Mouse (Mus musculus) small intestine, adult 2 months (tissue): ENCODE results near the gene Nme2. TPM values are rescaled to one million over a fixed set of nuclear protein-coding genes. Genes with fewer than 3 reads are reported as not detected.

Experiments used
- H3K27ac ChIP-seq: fragments of 200-500 bp; 2 replicates; pipeline ENCODE4 v1.5.1; 2012; ENCODE audit warnings: low read depth, low read length, control low read depth, inconsistent platforms; ENCODE audit not compliant: insufficient read depth
- H3K27me3 ChIP-seq: fragments of 200-500 bp; 2 replicates; pipeline ENCODE4 v1.6.1; 2012; ENCODE audit warnings: mild to moderate bottlenecking, moderate library complexity, low read length, inconsistent platforms; ENCODE audit not compliant: control insufficient read depth, insufficient read depth
- H3K36me3 ChIP-seq: fragments of 200-500 bp; 2 replicates; pipeline ENCODE4 v1.6.1; 2012; ENCODE audit warnings: mild to moderate bottlenecking, low read length, control low read depth, inconsistent platforms; ENCODE audit not compliant: control insufficient read depth, insufficient read depth
- H3K4me1 ChIP-seq: fragments of 200-500 bp; 2 replicates; pipeline ENCODE4 v1.6.1; 2012; ENCODE audit warnings: low read length, inconsistent platforms, mixed read lengths; ENCODE audit not compliant: control insufficient read depth, insufficient read depth, insufficient read length
- H3K4me3 ChIP-seq: fragments of 200-500 bp; 2 replicates; pipeline ENCODE4 v1.5.1; 2012; ENCODE audit warnings: low read depth, mild to moderate bottlenecking, control low read depth, inconsistent platforms, low read length, moderate library complexity
- CTCF ChIP-seq: fragments of 200-500 bp; IDR thresholded peaks from 2 replicates; pipeline ENCODE4 v1.5.1; 2012; ENCODE audit warnings: low read depth, mild to moderate bottlenecking, control low read depth, inconsistent platforms, low read length, moderate library complexity, mixed read lengths; ENCODE audit not compliant: insufficient replicate concordance, insufficient read length; ENCODE audit errors: extremely low read depth
- POLR2A ChIP-seq: fragments of 200-500 bp; IDR thresholded peaks from 2 replicates; pipeline ENCODE4 v1.6.1; 2012; ENCODE audit warnings: low read depth, mild to moderate bottlenecking, control low read depth, inconsistent platforms, low read length, moderate library complexity
- WGBS: fragments of 180-500 bp; shearing (Covaris S2); methylation state at CpG from one replicate; pipeline ENCODE4 v1.1.7; 2018; 5-methylcytosine and 5-hydroxymethylcytosine counted together
- polyA plus RNA-seq: library from polyadenylated mRNA; depleted of rRNA; stranded (reverse); fragments of >200 nt; gene quantifications from 2 replicates; pipeline ENCODE4 v1.2.3, GENCODE M21; 2012

Nme2 gene
- polyA plus RNA-seq, 1 experiment = 114 TPM

DNA sequence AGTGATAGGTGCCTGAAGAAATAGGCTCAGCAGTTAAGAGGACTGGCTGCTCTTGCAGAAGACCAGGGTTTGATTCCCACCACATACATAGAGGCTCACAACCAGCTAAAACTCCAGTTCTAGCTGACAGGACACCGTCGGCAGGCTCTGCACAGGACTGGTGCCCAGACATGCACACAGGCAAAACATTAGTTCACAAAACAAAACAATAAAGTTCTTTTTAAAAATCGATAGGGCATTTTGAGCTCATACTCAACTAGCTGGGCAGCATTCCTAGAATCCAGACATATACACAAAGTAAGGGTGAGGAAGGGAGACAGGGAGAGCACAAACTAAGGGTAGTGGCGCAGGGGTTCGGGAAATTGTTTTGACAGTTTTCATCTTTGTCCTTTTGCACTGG, 38.5 kb upstream of the Nme2 start:
- Histone ChIP-seq H3K4me3 (no peak overlapping the region; the same call in 1 of the 2 replicates), H3K36me3 (no peaks in the 10 kb centered on the region), H3K27me3 (no peaks in the 10 kb centered on the region), H3K27ac (peak overlapping the region; percentile 100), H3K4me1 (peaks cover 2% of the 10 kb centered on the region; the same call in 1 of the 2 replicates)
- TF ChIP-seq CTCF (no peak), POLR2A (no peak)
- WGBS = 37% methylated on average over 5 of the region's 5 CpGs

DNA sequence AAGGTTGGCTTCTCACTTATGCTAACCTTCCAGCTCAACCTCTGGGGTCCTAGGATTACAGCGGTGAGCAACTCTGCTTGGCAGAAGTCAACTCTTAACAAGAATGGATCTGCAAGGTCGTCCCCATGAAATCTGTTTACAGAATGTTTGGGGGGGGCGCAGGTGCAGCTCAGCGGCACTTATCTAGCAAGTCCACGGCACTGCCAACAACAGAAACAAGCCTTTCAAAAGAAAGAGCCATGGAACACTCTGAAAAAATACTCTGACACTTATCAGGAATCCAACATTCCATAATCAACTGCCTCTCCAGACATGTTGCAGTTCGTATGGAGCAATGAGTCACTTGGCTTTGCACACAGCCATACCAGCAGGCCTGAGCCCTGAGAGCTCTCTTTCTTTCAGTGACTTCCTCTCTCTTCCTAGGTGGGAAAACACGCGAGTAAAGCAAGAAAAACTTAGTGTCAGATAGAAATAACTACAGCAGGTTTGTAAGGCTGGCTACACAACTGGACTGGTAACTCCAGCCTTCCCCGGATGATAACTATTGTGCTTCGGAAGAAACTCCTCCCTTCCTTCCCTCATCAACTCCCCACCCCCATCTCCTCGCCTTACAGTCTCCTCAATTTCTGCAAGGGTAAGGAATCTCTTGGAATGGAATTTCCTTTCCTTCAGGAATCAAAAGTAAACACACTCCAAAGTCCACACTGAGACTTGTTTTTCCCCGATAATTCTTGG, 32.4 kb upstream of the Nme2 start:
- H3K27me3 ChIP-seq = no peaks in the 10 kb centered on the region
- H3K36me3 ChIP-seq = no peaks in the 10 kb centered on the region
- 34% methylated on average over 12 of the region's 12 CpGs for WGBS
- no peak overlapping the region for H3K4me3 ChIP-seq
- H3K4me1 ChIP-seq = peaks cover 14% of the 10 kb centered on the region; the same call in 1 of the 2 replicates
- no peak for TF ChIP-seq POLR2A
- no peak for TF ChIP-seq CTCF
- peak overlapping the region; percentile 80 for H3K27ac ChIP-seq

DNA sequence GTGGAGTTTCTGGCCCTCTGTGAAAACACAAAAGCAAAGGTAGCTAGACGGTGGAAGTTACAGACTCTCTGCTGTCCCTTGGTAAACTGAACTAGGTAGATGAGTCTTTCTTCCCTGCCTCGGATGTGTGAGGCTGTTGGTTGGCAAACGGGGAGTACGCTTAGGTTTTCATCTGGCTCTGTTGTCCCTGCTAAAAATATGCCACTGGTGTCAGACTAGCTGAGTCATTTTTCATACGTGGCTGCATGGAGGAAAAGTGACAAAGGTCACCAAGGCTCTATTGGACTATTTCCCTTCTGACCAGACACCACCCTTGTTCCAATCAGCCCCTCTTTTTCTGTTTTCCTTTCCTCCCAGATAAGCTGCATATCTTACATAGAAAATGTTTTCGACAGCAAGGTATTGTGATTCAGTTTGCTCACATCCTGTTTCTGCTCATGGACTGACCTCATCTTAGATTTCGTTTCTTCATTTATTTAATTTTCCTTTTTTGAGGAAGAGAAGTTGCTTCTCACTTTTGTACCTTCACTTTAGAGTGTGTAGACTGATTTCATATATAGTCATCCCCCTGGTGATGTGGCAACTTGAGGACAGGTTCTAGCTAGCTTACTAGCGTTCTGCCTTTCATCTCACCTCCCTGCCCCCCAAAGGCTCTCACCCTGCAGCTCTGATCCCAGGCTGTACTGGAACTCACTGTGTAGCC, 31.7 kb upstream of the Nme2 start:
- no peaks in the 10 kb centered on the region for H3K27me3 ChIP-seq
- peak overlapping the region; percentile 80 for H3K27ac ChIP-seq
- WGBS = 29% methylated on average over 8 of the region's 8 CpGs
- TF ChIP-seq CTCF (no peak), POLR2A (no peak)
- peaks cover 14% of the 10 kb centered on the region; the same call in 1 of the 2 replicates for H3K4me1 ChIP-seq
- no peak overlapping the region for H3K4me3 ChIP-seq
- no peaks in the 10 kb centered on the region for H3K36me3 ChIP-seq

DNA sequence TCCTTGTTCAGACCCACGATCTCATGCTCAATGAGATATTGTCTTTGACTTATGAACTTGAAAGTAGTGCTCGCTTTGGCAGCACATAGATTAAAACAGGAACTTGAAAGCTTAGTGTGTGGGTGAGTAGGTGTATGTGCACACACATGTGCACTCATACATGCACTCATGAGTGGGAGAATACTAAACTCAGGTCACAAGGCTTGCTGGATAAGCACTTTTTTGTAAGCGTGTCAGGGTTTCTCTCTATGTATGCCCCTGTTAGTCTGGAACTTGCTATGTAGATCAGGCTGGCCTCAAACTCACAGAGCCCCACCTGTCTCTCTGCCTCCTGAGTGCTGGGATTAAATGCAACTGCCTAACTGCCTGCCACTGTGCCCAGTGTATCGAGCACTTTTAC, 31.0 kb upstream of the Nme2 start:
- H3K4me1 ChIP-seq = peaks cover 14% of the 10 kb centered on the region; the same call in 1 of the 2 replicates
- no peaks in the 10 kb centered on the region for H3K27me3 ChIP-seq
- H3K36me3 ChIP-seq = no peaks in the 10 kb centered on the region
- H3K4me3 ChIP-seq = no peak overlapping the region
- 79% methylated on average over 4 of the region's 4 CpGs for WGBS
- no peak for TF ChIP-seq CTCF
- TF ChIP-seq POLR2A = no peak
- H3K27ac ChIP-seq = peak overlapping the region; percentile 80

DNA sequence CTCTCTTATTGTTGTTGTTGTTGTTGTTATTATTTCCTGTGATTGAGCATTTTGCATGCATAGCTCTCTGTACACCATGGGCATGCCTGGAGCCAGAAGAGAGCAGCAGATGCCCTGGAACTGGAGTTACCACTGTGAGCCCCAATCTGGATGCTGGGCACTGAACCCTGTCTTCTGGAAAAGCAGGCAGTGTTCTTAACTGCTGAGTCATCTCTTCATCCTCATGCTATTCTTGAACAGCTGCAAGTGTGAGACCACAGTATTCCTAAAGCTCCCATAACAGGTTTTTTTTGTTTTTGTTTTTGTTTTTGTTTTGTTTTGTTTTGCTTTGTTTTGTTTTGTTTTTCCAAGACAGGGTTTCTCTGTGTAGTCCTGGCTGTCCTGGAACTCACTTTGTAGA, 30.2 kb upstream of the Nme2 start:
- TF ChIP-seq POLR2A = no peak
- no peak for TF ChIP-seq CTCF
- H3K4me1 ChIP-seq = peaks cover 14% of the 10 kb centered on the region; the same call in 1 of the 2 replicates
- H3K27me3 ChIP-seq = no peaks in the 10 kb centered on the region
- no peak overlapping the region for H3K27ac ChIP-seq
- H3K36me3 ChIP-seq = no peaks in the 10 kb centered on the region
- no peak overlapping the region for H3K4me3 ChIP-seq

DNA sequence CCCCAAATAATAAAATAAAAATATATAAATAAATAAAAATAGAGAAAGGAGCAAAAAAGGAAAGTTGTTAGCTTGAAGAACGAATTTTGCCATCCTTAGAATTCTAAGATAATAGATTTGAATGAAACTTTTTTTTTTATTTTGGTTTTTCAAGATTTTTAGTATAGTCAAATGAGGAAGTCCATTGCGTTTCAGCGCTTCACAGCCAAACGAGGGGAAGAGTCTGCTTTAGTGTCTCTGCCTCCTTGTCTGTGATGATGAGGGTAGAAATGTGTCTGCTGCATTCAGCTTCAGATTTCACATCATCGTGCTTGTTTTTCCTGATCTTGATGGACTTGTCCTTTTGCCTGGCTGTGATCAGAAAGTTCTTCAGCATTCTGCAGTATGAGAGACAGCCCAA, 29.2 kb upstream of the Nme2 start:
- Histone ChIP-seq H3K4me1 (peaks cover 14% of the 10 kb centered on the region; the same call in 1 of the 2 replicates), H3K4me3 (no peak overlapping the region), H3K36me3 (no peaks in the 10 kb centered on the region), H3K27ac (no peak overlapping the region), H3K27me3 (no peaks in the 10 kb centered on the region)
- WGBS = 84% methylated on average over 5 of the region's 5 CpGs
- TF ChIP-seq CTCF (no peak), POLR2A (no peak)

DNA sequence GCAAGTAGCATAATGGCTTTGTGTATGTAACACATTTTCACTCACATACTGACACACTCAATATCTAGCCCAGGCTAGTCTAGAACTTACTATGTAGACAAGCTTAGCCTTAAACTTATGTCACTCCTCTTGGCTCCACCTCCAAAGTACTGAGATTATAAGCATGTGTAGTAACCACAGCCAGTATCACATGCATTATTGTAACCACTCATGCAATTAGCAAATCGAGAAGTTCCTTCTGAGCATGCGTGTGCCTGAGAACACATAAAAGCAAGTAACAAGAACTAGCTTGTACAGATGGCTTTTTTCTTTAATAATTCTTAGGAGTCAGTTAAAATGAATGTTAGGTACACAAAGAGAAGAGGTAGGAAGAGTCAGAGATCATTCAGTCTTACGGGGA, 28.6 kb upstream of the Nme2 start:
- no peaks in the 10 kb centered on the region for H3K36me3 ChIP-seq
- H3K4me3 ChIP-seq = no peak overlapping the region
- 88% methylated on average over 3 of the region's 3 CpGs for WGBS
- TF ChIP-seq POLR2A (no peak), CTCF (no peak)
- no peak overlapping the region for H3K27ac ChIP-seq
- H3K27me3 ChIP-seq = no peaks in the 10 kb centered on the region
- H3K4me1 ChIP-seq = peaks cover 16% of the 10 kb centered on the region; the same call in 1 of the 2 replicates
